Mouse (Mus musculus) erythroblast, embryonic 14.5 days (primary cell): Measurements from ENCODE around the gene Add2. TPM values are rescaled to one million over a fixed set of nuclear protein-coding genes. Genes with fewer than 3 reads are reported as not detected.
A peak's percentile ranks its signal among the peaks of the same experiment; 100 is the strongest.

ENCODE experiments used
- H3K27me3 ChIP-seq: 2 replicates; pipeline ENCODE4 v1.6.1; 2012; ENCODE audit warnings: inconsistent platforms; ENCODE audit not compliant: control insufficient read depth
- H3K36me3 ChIP-seq: 2 replicates; pipeline ENCODE4 v1.6.1; 2012; ENCODE audit warnings: mild to moderate bottlenecking, inconsistent platforms; ENCODE audit not compliant: control insufficient read depth
- H3K4me1 ChIP-seq: 2 replicates; pipeline ENCODE4 v1.6.1; 2012; ENCODE audit warnings: inconsistent platforms; ENCODE audit not compliant: control insufficient read depth
- H3K4me3 ChIP-seq: replicated peaks from 2 replicates; pipeline ENCODE3; 2012; ENCODE audit warnings: moderate library complexity, mild to moderate bottlenecking, inconsistent platforms
- H3K9me3 ChIP-seq: 2 replicates; pipeline ENCODE4 v1.6.1; 2012; ENCODE audit warnings: low read length, inconsistent platforms, mixed read lengths; ENCODE audit not compliant: control insufficient read depth
- GATA1 ChIP-seq: IDR thresholded peaks from 2 replicates; pipeline ENCODE4 v1.6.1; 2012; ENCODE audit warnings: low read length, inconsistent platforms, mixed read lengths
- TAL1 ChIP-seq: IDR thresholded peaks from 3 replicates; pipeline ENCODE4 v1.6.1; 2012; ENCODE audit warnings: low read length, inconsistent platforms, mixed read lengths
- polyA plus RNA-seq: library from polyadenylated mRNA; stranded (reverse); fragments of >175 nt; gene quantifications from 2 replicates; pipeline ENCODE4 v1.2.3, GENCODE M21; 2012

Add2 gene
- polyA plus RNA-seq, 1 experiment = 39.0 TPM

DNA sequence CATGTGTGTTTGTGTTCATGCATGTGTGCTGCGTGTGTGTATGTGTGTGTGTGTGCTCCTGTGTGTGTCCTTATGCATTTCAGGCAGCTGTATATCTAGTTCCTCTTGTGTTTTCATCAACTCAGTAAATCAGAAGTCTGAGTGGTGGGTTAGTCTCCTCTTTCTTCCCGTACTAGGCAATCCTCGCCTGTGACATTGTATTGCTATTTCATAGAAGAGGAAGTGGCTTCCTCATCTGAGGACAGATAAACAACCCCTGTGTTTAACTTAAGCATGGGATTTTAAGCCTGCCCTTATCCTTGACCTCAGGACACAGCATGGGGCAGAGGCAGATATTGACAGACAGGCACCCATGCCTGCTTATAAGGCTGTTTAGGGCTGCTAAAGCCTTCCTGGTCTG is 45.4 kb downstream of the Add2 start:
- Histone ChIP-seq H3K4me1 (peaks cover 84% of the 10 kb centered on the region), H3K27me3 (no peaks in the 10 kb centered on the region), H3K36me3 (peaks cover 9% of the 10 kb centered on the region), H3K4me3 (no peak overlapping the region), H3K9me3 (no peaks in the 10 kb centered on the region)
- TF ChIP-seq GATA1 (no peak), TAL1 (no peak)

DNA sequence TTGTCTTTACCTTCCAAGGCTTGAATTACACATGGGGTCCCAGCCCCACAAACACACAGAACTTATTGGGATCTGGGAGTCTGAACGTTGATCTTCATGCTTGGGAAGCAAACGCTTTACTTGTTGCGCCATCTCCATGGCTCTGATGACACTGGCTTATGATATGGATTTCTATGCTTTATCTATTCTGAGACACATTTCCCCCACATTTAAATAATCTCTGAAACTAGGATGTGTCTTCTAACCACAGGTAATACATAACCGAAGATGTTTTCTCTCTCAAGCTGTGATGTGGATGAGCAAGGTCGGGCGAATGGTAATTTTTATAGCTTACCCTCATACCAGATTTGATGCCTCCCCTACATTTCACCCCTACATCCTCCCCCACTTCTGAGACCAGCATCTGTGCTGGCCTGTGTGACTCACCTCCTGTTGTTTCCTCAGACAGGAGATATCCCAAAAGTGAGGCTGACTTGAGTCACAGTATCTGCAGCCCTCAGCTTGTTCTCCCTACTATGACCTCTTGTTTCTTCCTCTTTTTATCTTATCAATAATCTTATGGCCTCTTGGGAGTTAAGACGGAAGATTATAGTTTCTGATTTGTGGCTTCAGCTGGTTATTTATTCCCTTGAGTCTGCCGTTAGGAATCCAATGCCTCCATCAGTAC is 46.2 kb downstream of the Add2 start:
- no peak for TF ChIP-seq GATA1
- no peak for TF ChIP-seq TAL1
- H3K4me1 ChIP-seq = peaks cover 87% of the 10 kb centered on the region
- H3K4me3 ChIP-seq = no peak overlapping the region
- H3K27me3 ChIP-seq = no peaks in the 10 kb centered on the region
- peaks cover 16% of the 10 kb centered on the region for H3K36me3 ChIP-seq
- no peaks in the 10 kb centered on the region for H3K9me3 ChIP-seq

GRCm38 (mm10) chr6:86076525-86076924 is 48.0 kb downstream of the Add2 start:
- Histone ChIP-seq H3K4me1 (peaks cover 91% of the 10 kb centered on the region), H3K36me3 (peaks cover 34% of the 10 kb centered on the region), H3K27me3 (no peaks in the 10 kb centered on the region), H3K9me3 (no peaks in the 10 kb centered on the region), H3K4me3 (peak overlapping the region; percentile 79)
- TF ChIP-seq GATA1 = peak; percentile 52; the same call in 1 of the 2 replicates
- no peak for TF ChIP-seq TAL1

DNA sequence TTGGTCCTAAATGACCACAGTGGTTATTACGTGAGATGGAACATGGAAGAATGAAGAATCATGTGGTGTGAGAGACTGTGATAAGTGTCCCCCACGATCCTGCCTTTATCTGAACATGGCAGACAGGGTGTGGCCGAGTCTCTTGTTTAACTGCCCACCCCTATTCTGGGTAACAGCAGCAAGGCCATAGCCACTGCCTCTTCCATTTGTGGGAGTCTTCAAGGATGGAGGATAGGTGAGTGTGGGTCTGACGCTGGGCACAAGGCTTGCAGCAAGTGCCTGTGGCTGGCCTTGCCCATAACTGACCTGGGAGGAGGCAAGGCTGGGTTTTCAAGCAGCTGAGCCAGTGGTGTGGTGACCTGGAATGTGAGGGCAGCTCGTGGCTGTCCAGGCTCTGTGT is 49.4 kb downstream of the Add2 start:
- Histone ChIP-seq H3K9me3 (no peaks in the 10 kb centered on the region), H3K27me3 (no peaks in the 10 kb centered on the region), H3K4me3 (peak overlapping the region; percentile 79), H3K36me3 (peaks cover 48% of the 10 kb centered on the region), H3K4me1 (peaks cover 95% of the 10 kb centered on the region)
- TF ChIP-seq TAL1 (peak; percentile 94), GATA1 (peak; percentile 84)

GRCm38 (mm10) chr6:86078361-86079010 is 50.0 kb downstream of the Add2 start:
- peaks cover 97% of the 10 kb centered on the region for H3K4me1 ChIP-seq
- TF ChIP-seq TAL1 (no peak), GATA1 (no peak)
- no peaks in the 10 kb centered on the region for H3K9me3 ChIP-seq
- H3K27me3 ChIP-seq = no peaks in the 10 kb centered on the region
- peak overlapping the region; percentile 79 for H3K4me3 ChIP-seq
- peaks cover 54% of the 10 kb centered on the region for H3K36me3 ChIP-seq

DNA sequence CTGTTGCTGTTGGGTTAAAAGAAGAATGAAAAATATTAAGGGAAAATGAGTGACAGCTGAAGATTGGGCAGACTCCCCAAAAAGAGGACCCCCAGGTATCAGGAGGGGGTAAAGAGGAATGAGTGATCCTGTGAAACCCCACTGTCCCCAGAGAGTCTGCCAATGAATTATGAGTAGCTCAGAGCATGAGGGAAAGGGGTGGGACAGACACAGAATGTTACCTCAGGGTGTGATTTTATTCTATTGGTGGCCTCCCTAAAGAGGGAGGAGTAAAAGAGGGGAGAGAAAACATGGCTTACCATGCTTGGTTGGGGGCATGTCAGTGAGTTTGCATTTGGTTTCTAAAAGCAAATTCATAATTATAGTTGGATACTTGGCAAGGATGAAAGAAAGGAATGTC is 50.8 kb downstream of the Add2 start:
- no peaks in the 10 kb centered on the region for H3K27me3 ChIP-seq
- H3K4me3 ChIP-seq = peak overlapping the region; percentile 79
- peaks cover 62% of the 10 kb centered on the region for H3K36me3 ChIP-seq
- peaks cover 95% of the 10 kb centered on the region for H3K4me1 ChIP-seq
- TF ChIP-seq GATA1 (no peak), TAL1 (no peak)
- H3K9me3 ChIP-seq = no peaks in the 10 kb centered on the region

- TF ChIP-seq TAL1 (no peak), GATA1 (no peak)
- Histone ChIP-seq H3K4me3 (no peak overlapping the region), H3K27me3 (no peaks in the 10 kb centered on the region), H3K4me1 (peaks cover 69% of the 10 kb centered on the region), H3K36me3 (peaks cover 100% of the 10 kb centered on the region), H3K9me3 (no peaks in the 10 kb centered on the region)
Measured at GRCm38 (mm10) chr6:86085518-86085917, 57.0 kb downstream of the Add2 start.

GRCm38 (mm10) chr6:86086851-86087571 is 58.5 kb downstream of the Add2 start:
- H3K4me3 ChIP-seq = no peak overlapping the region
- peaks cover 61% of the 10 kb centered on the region for H3K4me1 ChIP-seq
- peaks cover 100% of the 10 kb centered on the region for H3K36me3 ChIP-seq
- H3K9me3 ChIP-seq = no peaks in the 10 kb centered on the region
- no peaks in the 10 kb centered on the region for H3K27me3 ChIP-seq
- TF ChIP-seq GATA1 (no peak), TAL1 (no peak)

DNA sequence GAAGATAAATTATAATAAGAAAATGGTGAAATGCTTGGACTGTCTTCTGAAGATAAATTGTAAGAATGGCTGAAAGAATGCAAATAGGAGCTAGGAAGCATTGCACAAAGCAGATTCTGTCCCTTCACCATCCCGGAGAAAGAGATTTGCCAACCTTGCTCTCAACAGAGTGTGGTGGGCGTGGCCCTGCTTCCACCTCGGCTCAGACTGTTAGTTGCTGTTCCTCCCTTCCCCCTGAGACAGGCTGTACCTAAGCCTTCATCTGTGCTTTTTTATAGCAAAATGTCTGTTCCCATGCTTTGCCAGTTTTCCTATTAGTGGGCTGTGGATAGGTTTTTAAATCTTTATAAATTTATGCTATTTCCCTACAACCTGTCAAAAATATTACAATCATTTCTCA is 59.3 kb downstream of the Add2 start:
- Histone ChIP-seq H3K9me3 (no peaks in the 10 kb centered on the region), H3K4me1 (peaks cover 60% of the 10 kb centered on the region), H3K4me3 (no peak overlapping the region), H3K27me3 (no peaks in the 10 kb centered on the region; the same call in 1 of the 2 replicates), H3K36me3 (peaks cover 100% of the 10 kb centered on the region)
- TF ChIP-seq TAL1 (no peak), GATA1 (no peak)
